Mouse (Mus musculus): Measurements from ENCODE around the gene Iqsec1. TPM values are rescaled to one million over a fixed set of nuclear protein-coding genes. Genes with fewer than 3 reads are reported as not detected.

Gene Iqsec1
- polyA plus RNA-seq, 1 experiment, result 90.9 TPM

- Histone ChIP-seq H3K4me3 (replicated peaks) (no peak overlapping the region), H3K36me3 (replicated peaks; ENCODE audit: low read length) (peaks cover 76% of the 10 kb centered on the region), H3K9me3 (no peaks in the 10 kb centered on the region), H3K27me3 (replicated peaks) (no peaks in the 10 kb centered on the region), H3K4me1 (peaks cover 99% of the 10 kb centered on the region)
- no peak for TF ChIP-seq GATA1 (IDR thresholded peaks at IDR 0.05; ENCODE audit: borderline replicate concordance, low read length)
Observed at GRCm38 (mm10) chr6:90746331-90746864, 242.1 kb downstream of the Iqsec1 start.

DNA sequence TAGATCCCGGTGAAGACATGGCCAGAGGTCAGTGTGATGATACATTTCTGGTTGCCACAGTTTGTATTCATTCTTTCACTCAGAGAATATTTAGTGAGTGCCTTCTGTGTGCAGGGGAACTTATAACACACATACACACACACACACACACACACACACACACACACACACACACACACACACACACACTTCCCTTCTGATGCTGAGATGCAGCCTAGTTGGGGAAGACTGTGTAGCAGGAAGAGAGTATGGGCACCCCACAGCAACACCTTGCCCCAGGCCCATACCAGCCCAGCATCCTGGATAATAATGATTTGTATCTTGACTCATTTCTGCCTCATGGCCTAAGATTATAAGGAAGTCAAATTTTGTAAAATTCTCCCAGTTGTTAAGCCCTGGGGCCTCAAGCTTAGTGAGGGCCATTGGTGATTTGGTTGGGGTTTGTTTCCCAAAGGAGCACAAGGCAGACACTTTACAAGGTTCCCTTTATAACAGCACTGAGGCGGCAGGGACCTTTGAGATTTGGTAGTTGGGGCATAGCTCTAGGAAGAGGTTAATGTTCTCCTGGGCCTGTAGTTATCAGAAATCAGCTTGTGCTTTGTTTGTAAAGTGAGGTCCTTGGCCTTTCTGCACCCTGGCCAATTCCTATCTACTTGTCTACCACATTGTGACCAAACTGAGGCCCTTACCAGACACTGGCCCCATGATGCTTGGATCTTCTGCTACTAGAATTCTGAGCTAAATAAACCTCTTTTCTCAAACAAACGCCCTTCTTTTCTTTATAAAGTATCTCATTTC, 242.9 kb downstream of the Iqsec1 start:
- no peaks in the 10 kb centered on the region for H3K9me3 ChIP-seq
- TF ChIP-seq FLI1 (IDR thresholded peaks at IDR 0.05; ENCODE audit: low read length) (no peak), GATA1 (IDR thresholded peaks at IDR 0.05; ENCODE audit: borderline replicate concordance, low read length) (no peak)
- no peak overlapping the region for H3K4me3 ChIP-seq (replicated peaks)
- H3K36me3 ChIP-seq (replicated peaks; ENCODE audit: low read length), result peaks cover 68% of the 10 kb centered on the region
- no peaks in the 10 kb centered on the region for H3K27me3 ChIP-seq (replicated peaks)
- H3K4me1 ChIP-seq, result peaks cover 99% of the 10 kb centered on the region

DNA sequence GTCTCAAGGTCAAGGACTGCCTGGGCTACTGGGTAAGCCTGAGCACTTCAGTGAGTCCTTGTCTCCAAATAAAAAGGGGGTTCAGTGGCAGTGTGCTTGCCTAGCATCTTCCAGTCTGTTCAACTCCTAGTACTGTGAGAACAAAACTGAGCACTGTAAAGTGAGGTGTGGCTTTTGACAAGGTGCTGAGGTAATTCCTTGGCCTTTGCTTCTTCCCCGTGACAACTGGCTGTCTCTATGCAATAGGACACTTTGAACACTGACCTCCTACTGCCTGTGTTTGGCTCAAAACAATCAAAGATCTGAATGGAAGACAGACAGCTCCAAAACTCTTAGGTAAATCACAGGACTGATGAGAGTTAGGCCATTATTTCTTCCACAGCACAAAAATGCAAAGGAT, 246.0 kb downstream of the Iqsec1 start:
- H3K9me3 ChIP-seq, result no peaks in the 10 kb centered on the region
- H3K36me3 ChIP-seq (replicated peaks; ENCODE audit: low read length), result peaks cover 61% of the 10 kb centered on the region
- no peak overlapping the region for H3K4me3 ChIP-seq (replicated peaks)
- no peaks in the 10 kb centered on the region for H3K27me3 ChIP-seq (replicated peaks)
- TF ChIP-seq GATA1 (IDR thresholded peaks at IDR 0.05; ENCODE audit: borderline replicate concordance, low read length) (no peak), FLI1 (IDR thresholded peaks at IDR 0.05; ENCODE audit: low read length) (no peak)
- peaks cover 98% of the 10 kb centered on the region for H3K4me1 ChIP-seq

- H3K27me3 ChIP-seq (replicated peaks), result peaks cover 4% of the 10 kb centered on the region
- H3K36me3 ChIP-seq (replicated peaks; ENCODE audit: low read length), result peaks cover 56% of the 10 kb centered on the region
- TF ChIP-seq GATA1 (IDR thresholded peaks at IDR 0.05; ENCODE audit: borderline replicate concordance, low read length) (no peak), FLI1 (IDR thresholded peaks at IDR 0.05; ENCODE audit: low read length) (no peak)
- H3K4me3 ChIP-seq (replicated peaks), result peak overlapping the region; percentile 57
- H3K9me3 ChIP-seq, result no peaks in the 10 kb centered on the region
- H3K4me1 ChIP-seq, result peaks cover 98% of the 10 kb centered on the region
Observed at GRCm38 (mm10) chr6:90741717-90742116, 246.8 kb downstream of the Iqsec1 start.

- Histone ChIP-seq H3K27me3 (replicated peaks) (peaks cover 11% of the 10 kb centered on the region), H3K4me1 (peaks cover 98% of the 10 kb centered on the region), H3K4me3 (replicated peaks) (peak overlapping the region; percentile 81), H3K36me3 (replicated peaks; ENCODE audit: low read length) (peaks cover 54% of the 10 kb centered on the region), H3K9me3 (no peaks in the 10 kb centered on the region)
- no peak for TF ChIP-seq GATA1 (IDR thresholded peaks at IDR 0.05; ENCODE audit: borderline replicate concordance, low read length)
- TF ChIP-seq FLI1 (IDR thresholded peaks at IDR 0.05; ENCODE audit: low read length), result no peak
Observed at GRCm38 (mm10) chr6:90741056-90741420, 247.4 kb downstream of the Iqsec1 start.

DNA sequence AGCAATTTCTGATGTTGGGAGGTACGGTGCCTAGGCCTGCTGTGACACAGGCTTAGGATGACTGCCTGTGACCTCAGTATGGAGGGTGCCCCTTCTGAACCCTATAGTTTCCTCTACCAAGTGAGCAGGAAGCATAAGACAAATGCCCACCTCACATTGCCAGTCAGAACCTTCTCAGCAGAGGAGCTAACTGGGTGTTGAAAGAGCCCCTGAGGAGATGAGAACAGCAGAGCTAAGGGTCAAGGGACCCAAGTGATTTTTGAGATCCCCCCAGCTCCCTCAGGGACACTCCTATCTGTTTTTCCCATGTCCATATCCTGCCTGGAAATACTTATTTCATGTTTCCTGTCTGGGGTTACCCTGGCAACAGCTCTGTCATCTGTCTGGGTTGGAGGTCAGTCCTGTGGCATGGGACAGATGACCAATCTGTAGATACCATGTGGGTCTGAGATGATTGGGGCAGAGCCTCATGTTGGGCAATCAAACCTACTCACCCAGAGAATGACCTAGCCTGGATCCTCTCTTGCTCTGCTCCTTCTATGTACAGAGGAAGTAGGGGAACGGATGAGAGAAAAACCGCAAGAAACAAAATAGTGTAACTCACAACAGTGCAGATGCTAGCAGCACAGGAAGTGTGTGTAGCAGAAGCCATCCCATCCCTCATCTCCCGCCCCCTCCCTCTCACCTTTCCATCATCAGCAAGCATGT, 248.0 kb downstream of the Iqsec1 start:
- Histone ChIP-seq H3K9me3 (no peaks in the 10 kb centered on the region), H3K4me1 (peaks cover 98% of the 10 kb centered on the region), H3K36me3 (replicated peaks; ENCODE audit: low read length) (peaks cover 55% of the 10 kb centered on the region), H3K27me3 (replicated peaks) (peaks cover 15% of the 10 kb centered on the region), H3K4me3 (replicated peaks) (peak overlapping the region; percentile 81)
- TF ChIP-seq FLI1 (IDR thresholded peaks at IDR 0.05; ENCODE audit: low read length) (0 out of 2 replicates have a peak, but pooled peaks have one; percentile 34), GATA1 (IDR thresholded peaks at IDR 0.05; ENCODE audit: borderline replicate concordance, low read length) (no peak)

GRCm38 (mm10) chr6:90737376-90737775, 251.1 kb downstream of the Iqsec1 start:
- no peaks in the 10 kb centered on the region for H3K9me3 ChIP-seq
- peaks cover 19% of the 10 kb centered on the region for H3K27me3 ChIP-seq (replicated peaks)
- peaks cover 98% of the 10 kb centered on the region for H3K4me1 ChIP-seq
- TF ChIP-seq GATA1 (IDR thresholded peaks at IDR 0.05; ENCODE audit: borderline replicate concordance, low read length) (no peak), FLI1 (IDR thresholded peaks at IDR 0.05; ENCODE audit: low read length) (no peak)
- peak overlapping the region; percentile 90 for H3K4me3 ChIP-seq (replicated peaks)
- peaks cover 60% of the 10 kb centered on the region for H3K36me3 ChIP-seq (replicated peaks; ENCODE audit: low read length)

DNA sequence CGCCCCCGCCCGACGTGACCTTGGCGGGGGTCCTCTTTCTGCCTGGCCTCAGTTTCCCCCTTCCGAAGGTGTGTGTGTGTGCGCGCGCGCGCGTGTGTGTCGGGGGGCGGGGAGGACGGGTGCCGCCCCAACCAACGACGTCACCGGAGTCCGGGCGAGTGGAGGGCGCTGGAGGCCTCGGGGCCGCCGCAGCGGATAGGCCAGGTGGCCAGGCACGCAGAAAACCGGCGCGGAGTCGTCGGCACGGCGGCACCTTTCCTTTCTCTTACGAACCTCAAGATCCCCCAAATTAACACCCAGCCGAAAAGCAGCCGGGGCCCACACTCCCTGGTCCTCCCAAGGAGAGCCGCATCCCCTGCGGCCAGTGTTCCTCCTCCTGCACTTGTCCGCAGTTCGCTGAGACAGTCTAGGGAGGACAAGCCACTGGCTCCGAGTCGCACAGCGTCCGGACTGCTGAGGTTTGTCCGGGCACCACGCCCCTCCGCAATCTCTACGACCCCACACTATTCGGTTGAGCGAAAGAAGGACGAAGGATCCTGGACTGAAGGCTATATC, 251.7 kb downstream of the Iqsec1 start:
- Histone ChIP-seq H3K9me3 (no peaks in the 10 kb centered on the region), H3K27me3 (replicated peaks) (peaks cover 19% of the 10 kb centered on the region), H3K4me1 (peaks cover 98% of the 10 kb centered on the region), H3K36me3 (replicated peaks; ENCODE audit: low read length) (peaks cover 56% of the 10 kb centered on the region), H3K4me3 (replicated peaks) (peak overlapping the region; percentile 90)
- TF ChIP-seq GATA1 (IDR thresholded peaks at IDR 0.05; ENCODE audit: borderline replicate concordance, low read length), result no peak
- TF ChIP-seq FLI1 (IDR thresholded peaks at IDR 0.05; ENCODE audit: low read length), result no peak

DNA sequence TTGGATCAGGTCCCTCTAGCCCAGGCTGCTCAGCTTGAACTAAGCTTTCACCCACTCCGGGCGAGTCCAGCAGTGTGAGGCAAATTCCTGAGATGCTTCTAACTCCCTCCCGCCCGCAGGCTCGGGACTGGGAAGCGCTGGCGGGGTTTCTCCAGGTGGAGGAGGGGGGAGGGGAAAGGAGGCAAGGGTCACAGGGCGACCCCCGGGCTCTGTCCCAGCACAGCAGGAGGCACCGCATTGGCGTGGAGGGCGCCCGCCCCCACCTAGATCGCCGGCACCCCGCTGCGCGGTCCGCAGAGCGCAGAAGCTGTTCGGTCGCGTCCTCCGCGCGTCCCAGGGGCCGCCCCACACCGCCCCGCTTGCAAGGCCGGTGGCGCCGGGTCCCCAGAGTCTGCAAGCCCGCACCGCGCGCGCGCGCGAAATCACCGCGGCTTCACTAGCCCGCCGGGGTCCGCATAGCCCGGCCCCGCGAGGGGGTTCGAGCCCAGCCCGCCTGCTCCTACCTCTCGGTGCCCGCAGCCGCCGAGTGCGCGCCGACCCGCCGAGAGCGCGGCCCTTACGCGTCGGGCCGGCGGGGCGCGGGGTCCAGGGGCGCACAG, 252.3 kb downstream of the Iqsec1 start:
- H3K27me3 ChIP-seq (replicated peaks), result peaks cover 19% of the 10 kb centered on the region
- peaks cover 56% of the 10 kb centered on the region for H3K36me3 ChIP-seq (replicated peaks; ENCODE audit: low read length)
- peak overlapping the region; percentile 90 for H3K4me3 ChIP-seq (replicated peaks)
- TF ChIP-seq GATA1 (IDR thresholded peaks at IDR 0.05; ENCODE audit: borderline replicate concordance, low read length), result no peak
- no peak for TF ChIP-seq FLI1 (IDR thresholded peaks at IDR 0.05; ENCODE audit: low read length)
- H3K4me1 ChIP-seq, result peaks cover 98% of the 10 kb centered on the region
- H3K9me3 ChIP-seq, result no peaks in the 10 kb centered on the region

Measured in megakaryocyte, embryonic 14.5 days (primary cell).